Mouse (Mus musculus) ES-E14 (cell line): ENCODE results near the gene Ddx23.

ENCODE experiments used
- HCFC1 ChIP-seq: IDR thresholded peaks from 2 replicates; pipeline ENCODE4 v1.6.1; 2012; ENCODE audit warnings: low read length, inconsistent platforms, borderline replicate concordance; ENCODE audit not compliant: insufficient read depth
- MAFK ChIP-seq: IDR thresholded peaks from 2 replicates; pipeline ENCODE4 v1.6.1; 2014; ENCODE audit warnings: mild to moderate bottlenecking, low read depth, low read length, inconsistent platforms; ENCODE audit not compliant: insufficient read depth
- ZC3H11A ChIP-seq: IDR thresholded peaks from 2 replicates; pipeline ENCODE4 v1.6.1; 2012; ENCODE audit warnings: low read depth, mild to moderate bottlenecking, inconsistent platforms, low read length, borderline replicate concordance
- ZNF384 ChIP-seq: IDR thresholded peaks from 2 replicates; pipeline ENCODE4 v1.6.1; 2012; ENCODE audit warnings: low read depth, low read length, inconsistent platforms

GRCm38 (mm10) chr15:98699190-98700105, 36.8 kb upstream of the Ddx23 start:
- TF ChIP-seq ZNF384 (peak; percentile 81), ZC3H11A (0 out of 2 replicates have a peak, but pooled peaks have one; percentile 3), HCFC1 (peak; percentile 65; the same call in 1 of the 2 replicates), MAFK (no peak)
